Mouse (Mus musculus) limb, embryonic 13.5 days (tissue): ENCODE data around the gene Camta1. TPM values are rescaled to one million over a fixed set of nuclear protein-coding genes. Genes with fewer than 3 reads are reported as not detected.

ENCODE experiments used
- ATAC-seq: fragments of 200-750 bp; cut with Nextera tagmentation; 2 replicates; pipeline ENCODE4 v1.8.0; 2017; ENCODE audit warnings: low read depth, moderate number of reproducible peaks, moderate TSS enrichment; ENCODE audit not compliant: low FRiP score
- H3K27ac ChIP-seq: fragments of 300-500 bp; sonication (generic); 2 replicates; pipeline ENCODE4 v1.5.1; 2015; ENCODE audit warnings: inconsistent platforms, mild to moderate bottlenecking, moderate library complexity
- H3K27me3 ChIP-seq: fragments of 300-500 bp; sonication (generic); 2 replicates; pipeline ENCODE4 v1.6.1; 2015; ENCODE audit warnings: mild to moderate bottlenecking, inconsistent platforms
- H3K36me3 ChIP-seq: fragments of 300-500 bp; sonication (generic); 2 replicates; pipeline ENCODE4 v1.6.1; 2015; ENCODE audit warnings: inconsistent platforms, mild to moderate bottlenecking, moderate library complexity
- H3K4me1 ChIP-seq: fragments of 300-500 bp; sonication (generic); 2 replicates; pipeline ENCODE4 v1.6.1; 2015; ENCODE audit warnings: inconsistent platforms
- H3K4me2 ChIP-seq: fragments of 300-500 bp; sonication (generic); replicated peaks from 2 replicates; pipeline ENCODE4 v1.6.1; 2015; ENCODE audit warnings: inconsistent platforms, mild to moderate bottlenecking, moderate library complexity
- H3K4me3 ChIP-seq: fragments of 300-500 bp; sonication (generic); 2 replicates; pipeline ENCODE4 v1.5.1; 2015; ENCODE audit warnings: moderate library complexity, mild to moderate bottlenecking, inconsistent platforms
- H3K9ac ChIP-seq: fragments of 300-500 bp; sonication (generic); 2 replicates; pipeline ENCODE4 v1.6.1; 2015; ENCODE audit warnings: mild to moderate bottlenecking, inconsistent platforms
- H3K9me3 ChIP-seq: fragments of 300-500 bp; sonication (generic); 2 replicates; pipeline ENCODE4 v1.6.1; 2016; ENCODE audit warnings: inconsistent platforms
- WGBS: fragments of 180-500 bp; shearing (Covaris S2); methylation state at CpG from one replicate; pipeline ENCODE4 v1.1.7; 2015; 5-methylcytosine and 5-hydroxymethylcytosine counted together
- polyA plus RNA-seq: library from polyadenylated mRNA; unstranded; fragments of >200 nt; fragmentation: Nextera tagmentation; extraction: Ambion mirVana; gene quantifications from 2 replicates; pipeline ENCODE4 v1.2.1, GENCODE M21; 2015

Gene Camta1
- polyA plus RNA-seq, 1 experiment from 2014 or later, result 93.5 TPM

DNA sequence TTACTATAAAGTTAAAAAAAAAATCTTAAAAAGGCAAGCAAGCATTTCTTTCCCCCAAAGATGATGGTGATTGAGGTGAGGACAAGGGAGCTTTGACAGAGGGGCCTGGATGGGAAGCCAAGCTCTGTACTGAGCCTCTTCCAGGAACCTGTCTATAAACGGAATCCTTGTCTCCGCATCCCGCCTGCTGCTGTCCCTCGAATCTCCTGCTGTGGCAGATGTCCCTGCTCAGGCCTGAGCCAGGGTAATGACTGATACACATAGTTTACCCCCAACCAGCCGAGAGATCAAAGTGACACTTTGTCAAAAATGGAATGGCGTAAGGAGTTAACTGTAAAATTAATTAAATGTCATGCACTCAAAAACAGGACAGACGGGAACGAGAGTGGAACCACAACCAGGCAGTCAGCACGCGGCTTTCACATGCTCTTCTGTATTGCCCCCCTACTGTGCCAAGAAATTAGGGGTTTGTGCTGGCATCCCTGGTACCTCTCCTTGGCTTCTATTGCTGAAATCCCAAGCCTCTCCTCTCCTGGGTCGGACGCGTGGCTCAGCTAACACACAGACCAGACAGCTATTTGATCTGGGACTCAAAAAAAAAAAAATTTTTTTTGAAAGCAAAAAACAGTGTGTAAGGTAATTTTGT, 37.0 kb upstream of the Camta1 start:
- Histone ChIP-seq H3K9ac (no peak overlapping the region), H3K27ac (no peak overlapping the region), H3K27me3 (peaks cover 9% of the 10 kb centered on the region; the same call in 1 of the 2 replicates), H3K4me1 (0 out of 2 replicates have a peak, but pooled peaks cover 4% of the 10 kb centered on the region), H3K4me3 (no peak overlapping the region), H3K4me2 (no peak overlapping the region), H3K9me3 (peaks cover 10% of the 10 kb centered on the region; the same call in 1 of the 2 replicates), H3K36me3 (no peaks in the 10 kb centered on the region)
- WGBS, result 49% methylated on average over 13 of the region's 13 CpGs
- ATAC-seq, result no peak

DNA sequence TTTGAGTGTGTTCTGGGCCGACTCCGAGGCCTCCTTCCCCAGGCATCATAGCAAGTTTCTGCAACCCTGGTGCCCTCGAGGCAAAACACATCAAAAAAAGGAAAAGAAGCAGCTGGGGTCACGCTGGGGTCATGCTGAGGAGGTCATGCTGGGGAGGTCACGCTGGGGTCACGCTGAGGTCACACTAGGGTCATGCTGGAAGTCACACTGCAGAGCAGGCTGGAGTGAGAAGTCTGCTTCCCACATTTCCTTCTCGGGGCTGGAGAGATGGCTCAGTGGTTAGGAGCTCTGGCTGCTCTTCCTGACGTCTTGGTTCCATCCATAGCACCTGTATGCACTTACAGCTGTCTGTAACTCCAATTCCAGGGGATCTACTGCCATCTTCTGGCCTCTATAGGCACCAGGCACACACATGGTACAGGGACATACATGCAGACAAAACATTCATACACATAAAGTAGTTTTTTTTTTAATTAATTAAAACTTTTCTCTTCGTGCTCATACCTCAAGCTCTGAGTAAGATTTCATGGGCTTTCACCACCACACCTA, 35.5 kb upstream of the Camta1 start:
- Histone ChIP-seq H3K9ac (no peak overlapping the region), H3K36me3 (no peaks in the 10 kb centered on the region), H3K9me3 (peaks cover 10% of the 10 kb centered on the region; the same call in 1 of the 2 replicates), H3K27ac (no peak overlapping the region), H3K27me3 (0 out of 2 replicates have a peak, but pooled peaks cover 2% of the 10 kb centered on the region), H3K4me2 (no peak overlapping the region), H3K4me3 (no peak overlapping the region), H3K4me1 (no peaks in the 10 kb centered on the region)
- no peak for ATAC-seq
- 73% methylated on average over 9 of the region's 9 CpGs for WGBS

DNA sequence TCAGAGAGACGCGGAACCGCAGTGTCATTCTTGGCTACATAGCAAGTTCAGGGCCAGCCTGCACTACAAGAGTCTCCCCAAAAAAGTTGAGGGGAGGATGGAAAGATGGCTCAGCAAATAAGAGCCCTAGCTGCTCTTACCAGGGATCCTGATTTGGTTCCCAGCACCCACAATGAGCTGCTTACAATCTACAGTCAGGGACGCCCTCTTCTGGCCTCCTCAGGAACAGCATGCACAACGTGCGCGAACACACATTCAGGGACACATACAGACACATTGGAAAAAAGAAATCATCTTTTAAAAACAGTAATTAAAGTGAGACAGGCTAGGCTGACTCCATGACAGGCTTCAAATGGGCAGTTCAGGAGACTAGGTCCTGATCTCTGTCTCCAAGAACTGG, 33.9 kb upstream of the Camta1 start:
- no peaks in the 10 kb centered on the region for H3K27me3 ChIP-seq
- 85% methylated on average over 7 of the region's 7 CpGs for WGBS
- H3K4me3 ChIP-seq, result no peak overlapping the region
- H3K4me1 ChIP-seq, result no peaks in the 10 kb centered on the region
- H3K9ac ChIP-seq, result no peak overlapping the region
- H3K36me3 ChIP-seq, result no peaks in the 10 kb centered on the region
- H3K27ac ChIP-seq, result no peak overlapping the region
- peaks cover 10% of the 10 kb centered on the region; the same call in 1 of the 2 replicates for H3K9me3 ChIP-seq
- ATAC-seq, result no peak
- no peak overlapping the region for H3K4me2 ChIP-seq

DNA sequence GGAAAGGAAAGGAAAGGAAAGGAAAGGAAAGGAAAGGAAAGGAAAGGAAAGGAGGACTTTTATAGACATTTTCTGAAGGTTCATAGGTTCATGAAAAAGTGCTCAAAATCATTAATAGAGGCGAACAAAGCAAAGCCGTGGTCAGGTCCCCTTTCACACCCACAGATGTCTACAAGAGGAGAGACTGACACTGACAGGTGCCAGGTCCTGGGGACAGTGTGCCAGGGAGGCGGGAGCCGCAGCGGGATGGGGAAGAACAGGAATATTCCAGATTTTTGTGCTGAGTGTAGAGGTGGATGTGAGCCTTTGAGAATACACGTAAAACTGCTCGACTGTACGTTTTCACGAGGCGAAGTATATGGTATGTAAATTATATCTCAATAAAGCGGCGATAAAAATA, 33.2 kb upstream of the Camta1 start:
- Histone ChIP-seq H3K36me3 (no peaks in the 10 kb centered on the region), H3K4me3 (no peak overlapping the region), H3K27me3 (no peaks in the 10 kb centered on the region), H3K27ac (no peak overlapping the region), H3K4me1 (no peaks in the 10 kb centered on the region), H3K9ac (no peak overlapping the region), H3K4me2 (no peak overlapping the region), H3K9me3 (peaks cover 10% of the 10 kb centered on the region; the same call in 1 of the 2 replicates)
- ATAC-seq, result no peak
- 86% methylated on average over 12 of the region's 12 CpGs for WGBS

DNA sequence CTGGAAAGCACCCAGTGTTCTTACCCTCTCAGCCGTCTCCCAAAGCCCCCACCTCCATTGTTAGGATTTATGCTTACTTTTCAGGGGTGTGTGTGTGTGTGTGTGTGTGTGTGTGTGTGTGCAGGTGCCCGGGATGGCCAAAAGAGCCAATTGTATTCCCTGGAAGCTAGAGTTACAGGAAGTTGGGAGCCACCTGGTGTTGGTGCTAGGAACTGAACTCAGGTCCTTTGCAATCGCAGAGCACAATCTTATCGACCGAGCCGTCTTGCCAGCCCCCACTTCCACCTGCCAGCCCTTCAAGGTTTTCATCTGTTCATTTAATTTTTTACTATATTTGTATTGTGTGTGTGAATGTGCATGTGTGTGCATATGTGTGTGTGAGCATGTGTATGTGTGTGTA, 31.6 kb upstream of the Camta1 start:
- H3K4me3 ChIP-seq, result no peak overlapping the region
- no peaks in the 10 kb centered on the region for H3K4me1 ChIP-seq
- 70% methylated on average over 6 of the region's 6 CpGs for WGBS
- H3K9ac ChIP-seq, result no peak overlapping the region
- H3K27me3 ChIP-seq, result no peaks in the 10 kb centered on the region
- no peak overlapping the region for H3K4me2 ChIP-seq
- no peak overlapping the region for H3K27ac ChIP-seq
- H3K9me3 ChIP-seq, result peaks cover 6% of the 10 kb centered on the region; the same call in 1 of the 2 replicates
- no peak for ATAC-seq
- H3K36me3 ChIP-seq, result no peaks in the 10 kb centered on the region

DNA sequence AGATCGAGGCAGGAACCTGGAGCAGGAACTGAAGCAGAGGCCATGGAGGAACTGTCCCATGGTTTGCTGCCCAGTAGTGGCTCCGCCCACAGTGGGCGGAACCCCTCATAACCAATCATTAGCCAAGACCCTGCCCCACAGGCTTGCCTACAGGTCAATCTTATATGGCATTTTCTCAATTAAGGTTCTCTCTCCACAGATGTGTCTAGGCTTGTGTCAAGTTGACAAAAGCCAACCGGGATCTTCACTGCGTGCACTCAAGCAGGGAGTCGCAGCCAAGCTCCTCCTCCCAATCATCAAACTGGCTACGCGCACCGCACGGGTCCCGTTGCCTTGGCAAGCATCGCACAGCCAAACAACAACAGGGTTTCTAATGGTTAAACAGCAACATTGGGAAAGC, 19.9 kb upstream of the Camta1 start:
- Histone ChIP-seq H3K4me3 (no peak overlapping the region), H3K9ac (no peak overlapping the region), H3K4me1 (no peaks in the 10 kb centered on the region), H3K9me3 (peaks cover 4% of the 10 kb centered on the region; the same call in 1 of the 2 replicates), H3K27ac (no peak overlapping the region), H3K27me3 (peaks cover under 1% of the 10 kb centered on the region; the same call in 1 of the 2 replicates), H3K4me2 (no peak overlapping the region), H3K36me3 (no peaks in the 10 kb centered on the region)
- whole genome bisulfite sequencing, result 95% methylated on average over 12 of the region's 12 CpGs
- no peak for ATAC-seq

DNA sequence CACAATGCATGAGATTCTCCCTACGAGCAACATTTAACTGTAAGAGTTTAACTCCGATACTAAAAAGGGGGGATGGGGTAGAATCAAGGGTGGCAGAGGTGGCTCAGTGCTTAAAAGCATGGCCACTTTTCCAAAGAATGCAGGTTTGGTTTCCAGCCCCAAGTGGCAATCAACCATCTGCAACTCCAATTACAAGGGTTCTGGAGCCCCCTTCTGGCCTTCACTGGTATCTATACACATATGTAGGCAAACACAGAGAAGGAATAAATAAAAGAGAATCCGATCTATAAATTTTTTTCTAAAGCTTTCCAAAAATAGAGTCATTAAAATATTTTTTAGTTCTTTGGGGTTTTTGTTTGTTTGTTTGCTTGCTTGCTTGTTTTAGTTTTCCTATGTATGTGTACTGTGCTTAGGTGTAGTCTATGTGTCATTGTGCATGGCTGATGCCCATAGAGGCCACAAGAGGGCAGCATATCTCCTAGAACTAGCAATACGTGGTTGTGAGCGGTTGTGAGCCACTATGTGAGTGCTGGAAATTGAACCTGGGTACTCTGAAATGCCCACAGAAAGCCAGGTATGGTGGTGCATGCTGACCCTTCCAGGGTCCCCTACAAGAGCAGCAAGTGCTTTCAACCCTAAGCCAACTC, 18.5 kb upstream of the Camta1 start:
- WGBS, result 77% methylated on average over 5 of the region's 5 CpGs
- Histone ChIP-seq H3K27ac (no peak overlapping the region), H3K36me3 (no peaks in the 10 kb centered on the region), H3K4me3 (no peak overlapping the region), H3K4me1 (no peaks in the 10 kb centered on the region), H3K4me2 (no peak overlapping the region), H3K9ac (no peak overlapping the region), H3K27me3 (peaks cover 14% of the 10 kb centered on the region), H3K9me3 (peaks cover 4% of the 10 kb centered on the region; the same call in 1 of the 2 replicates)
- no peak for ATAC-seq

DNA sequence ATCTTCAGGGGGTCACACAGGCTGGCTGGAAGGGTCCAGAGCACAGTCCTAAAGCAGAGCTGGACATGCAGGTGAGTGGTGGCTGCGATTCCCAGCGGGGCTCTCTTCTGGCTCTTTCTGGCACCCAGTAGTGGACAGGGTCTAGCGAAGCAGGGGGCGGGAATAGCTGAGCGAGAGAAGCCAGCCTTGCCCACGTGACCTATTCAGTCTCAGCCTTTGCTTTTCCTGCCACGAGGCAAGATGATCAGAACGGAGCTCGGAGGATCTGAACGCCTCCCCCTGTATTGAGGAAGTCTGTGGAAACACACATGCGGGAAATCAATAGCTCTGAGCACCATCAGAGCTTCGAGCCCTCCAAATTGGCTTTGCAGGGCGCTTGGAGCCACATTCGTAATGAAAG, 14.7 kb upstream of the Camta1 start:
- 57% methylated on average over 14 of the region's 14 CpGs for WGBS
- no peak overlapping the region for H3K4me2 ChIP-seq
- no peaks in the 10 kb centered on the region for H3K36me3 ChIP-seq
- H3K27me3 ChIP-seq, result peaks cover 22% of the 10 kb centered on the region
- no peak overlapping the region for H3K9ac ChIP-seq
- no peaks in the 10 kb centered on the region for H3K4me1 ChIP-seq
- peaks cover 4% of the 10 kb centered on the region; the same call in 1 of the 2 replicates for H3K9me3 ChIP-seq
- ATAC-seq, result no peak
- no peak overlapping the region for H3K27ac ChIP-seq
- no peak overlapping the region for H3K4me3 ChIP-seq

DNA sequence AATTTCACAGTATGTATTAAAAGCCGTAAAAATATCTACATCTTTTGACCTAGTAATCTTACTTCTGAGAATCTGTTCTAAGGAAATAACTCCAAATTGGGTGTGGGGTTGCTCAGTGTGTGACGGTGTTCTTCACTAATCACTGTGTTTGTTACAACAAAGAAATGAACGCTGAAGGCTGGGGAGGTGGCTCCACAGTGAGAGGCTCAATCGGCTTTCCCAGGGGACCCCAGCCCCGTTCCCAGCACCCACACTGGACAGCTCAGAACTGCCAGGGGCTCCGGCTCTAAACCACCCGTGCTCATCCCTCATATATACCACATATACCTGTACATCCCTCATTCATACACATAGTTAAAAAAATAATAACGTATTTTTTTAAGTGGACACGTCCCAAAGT, 1.8 kb upstream of the Camta1 start:
- 59% methylated on average over 9 of the region's 9 CpGs for WGBS
- H3K27ac ChIP-seq, result no peak overlapping the region
- H3K9me3 ChIP-seq, result no peaks in the 10 kb centered on the region
- H3K4me1 ChIP-seq, result peaks cover 22% of the 10 kb centered on the region
- H3K4me2 ChIP-seq, result peak overlapping the region; percentile 88
- H3K9ac ChIP-seq, result no peak overlapping the region
- peaks cover 1% of the 10 kb centered on the region; the same call in 1 of the 2 replicates for H3K36me3 ChIP-seq
- ATAC-seq, result no peak
- no peak overlapping the region for H3K4me3 ChIP-seq
- H3K27me3 ChIP-seq, result 0 out of 2 replicates have a peak, but pooled peaks cover 4% of the 10 kb centered on the region

DNA sequence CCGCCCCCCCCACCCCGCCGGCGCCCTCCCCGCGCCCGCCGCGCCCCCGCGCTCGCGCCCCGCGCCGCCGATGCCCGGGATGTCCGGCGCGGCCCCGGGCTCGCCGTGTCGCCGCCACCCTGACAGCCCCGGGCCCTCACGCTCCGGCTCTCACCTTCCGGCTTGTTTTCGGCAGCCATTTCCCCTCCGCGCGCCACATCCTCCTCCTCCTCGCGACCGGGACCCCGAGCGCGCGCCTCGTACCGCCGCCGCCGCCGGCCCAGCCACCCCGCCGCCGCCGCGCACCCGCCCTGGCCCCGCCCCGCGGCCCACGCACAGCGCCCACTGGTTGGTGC, 238 bp downstream of the Camta1 start:
- Histone ChIP-seq H3K4me2 (peak overlapping the region; percentile 74), H3K36me3 (peaks cover 8% of the 10 kb centered on the region; the same call in 1 of the 2 replicates), H3K4me3 (peak overlapping the region; percentile 81), H3K27ac (no peak overlapping the region; the same call in 1 of the 2 replicates), H3K4me1 (peaks cover 22% of the 10 kb centered on the region), H3K9ac (peak overlapping the region; percentile 87), H3K9me3 (no peaks in the 10 kb centered on the region), H3K27me3 (no peaks in the 10 kb centered on the region)
- ATAC-seq, result 0 out of 2 replicates have a peak, but pooled peaks have one; percentile 0
- under 1% methylated on average over 39 of the region's 58 CpGs for WGBS

DNA sequence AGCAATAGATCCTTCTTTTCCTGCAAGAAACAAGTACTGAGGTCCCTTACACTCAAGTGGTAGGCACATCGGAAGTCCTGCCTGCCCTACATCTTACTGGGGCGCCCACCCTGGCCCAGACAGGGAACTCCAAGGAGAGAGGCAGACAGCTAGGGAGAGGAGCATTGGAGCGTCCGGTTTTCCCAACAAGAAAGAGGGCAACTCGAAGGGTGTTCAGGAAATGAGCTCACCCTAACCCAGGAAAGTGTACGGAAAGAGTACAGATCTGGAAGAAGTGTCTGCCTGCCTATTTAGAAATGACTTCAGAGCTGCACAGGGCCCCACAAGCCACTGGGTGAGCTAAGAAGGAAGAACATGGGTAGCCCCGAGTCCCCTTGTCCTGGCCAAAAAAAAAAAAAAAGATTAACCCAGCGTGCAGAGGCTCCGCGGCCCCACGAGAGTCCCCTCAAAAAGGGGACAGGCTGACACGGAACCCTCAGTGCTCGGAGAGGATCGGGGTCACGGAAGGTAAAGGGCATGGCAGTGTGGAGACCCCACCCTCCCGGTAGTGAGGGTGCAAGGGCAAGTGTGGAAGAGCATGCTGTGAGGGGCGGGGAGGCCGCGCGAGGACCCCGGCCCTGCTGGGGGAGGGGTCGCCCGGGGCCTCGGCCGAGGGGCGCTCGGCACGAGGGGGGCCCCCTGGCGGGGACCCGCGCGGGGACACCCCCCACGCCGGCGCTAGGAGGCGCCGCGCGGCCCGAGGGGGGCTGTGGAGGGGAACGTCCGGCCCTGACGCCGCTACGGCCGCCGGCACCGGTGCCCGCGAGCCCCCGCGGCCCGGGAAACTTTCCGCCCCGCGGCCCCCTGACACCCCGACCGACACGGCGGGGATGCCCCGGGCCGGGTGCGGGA, 990 bp downstream of the Camta1 start:
- Histone ChIP-seq H3K9ac (peak overlapping the region; percentile 87), H3K27me3 (no peaks in the 10 kb centered on the region), H3K9me3 (no peaks in the 10 kb centered on the region), H3K36me3 (peaks cover 10% of the 10 kb centered on the region; the same call in 1 of the 2 replicates), H3K27ac (0 out of 2 replicates have a peak overlapping the region, but pooled peaks have one; percentile 33), H3K4me2 (peak overlapping the region; percentile 74), H3K4me3 (peak overlapping the region; percentile 81), H3K4me1 (peaks cover 22% of the 10 kb centered on the region)
- ATAC-seq, result no peak
- whole genome bisulfite sequencing, result 3% methylated on average over 46 of the region's 63 CpGs
